Mouse (Mus musculus) spleen, adult 2 months (tissue): ENCODE data around the gene Gm21885.

Source experiments
- CTCF ChIP-seq: fragments of 200-500 bp; IDR thresholded peaks from 2 replicates; pipeline ENCODE4 v1.5.1; 2011; ENCODE audit warnings: mild to moderate bottlenecking, inconsistent platforms; ENCODE audit not compliant: insufficient read depth, insufficient read length, insufficient replicate concordance; ENCODE audit errors: extremely low read depth
- POLR2A ChIP-seq: fragments of 200-500 bp; IDR thresholded peaks from 2 replicates; pipeline ENCODE4 v1.6.1; 2011; ENCODE audit warnings: low read depth, low read length, inconsistent platforms

- no peak for TF ChIP-seq POLR2A
- no peak for TF ChIP-seq CTCF
These were observed 42.9 kb upstream of the Gm21885 start for GRCm38 (mm10) chr11:94238786-94239185.
